Mouse (Mus musculus): ENCODE measurements at regions not wholly inside any gene's neighbourhood (a gene's known extent, or its start where the extent isn't known, plus 50 kb on each side); places are given as distances from the start of the nearest gene placed in this dataset.

GRCm38 (mm10) chr10:10046318-10046717, 145.4 kb upstream of the Stxbp5 start:
- no peak for ATAC-seq (ENCODE audit: low FRiP score)

GRCm38 (mm10) chr10:10009244-10009643, 108.4 kb upstream of the Stxbp5 start:
- Histone ChIP-seq H3K4me2 (replicated peaks) (no peak overlapping the region), H3K27me3 (no peaks in the 10 kb centered on the region), H3K36me3 (no peaks in the 10 kb centered on the region), H3K4me3 (no peak overlapping the region), H3K9ac (no peak overlapping the region), H3K27ac (no peak overlapping the region), H3K9me3 (replicated peaks) (no peaks in the 10 kb centered on the region), H3K4me1 (no peaks in the 10 kb centered on the region)
- 92% methylated on average over 5 of the region's 5 CpGs for WGBS
- no peak for ATAC-seq (ENCODE audit: low FRiP score)

More at GRCm38 (mm10) chr10:10046318-10046717, 145.4 kb upstream of the Stxbp5 start:
- Histone ChIP-seq H3K9me3 (replicated peaks) (no peaks in the 10 kb centered on the region), H3K36me3 (no peaks in the 10 kb centered on the region), H3K4me3 (no peak overlapping the region), H3K9ac (no peak overlapping the region), H3K4me2 (replicated peaks) (no peak overlapping the region), H3K27ac (no peak overlapping the region), H3K4me1 (no peaks in the 10 kb centered on the region), H3K27me3 (no peaks in the 10 kb centered on the region)

- H3K27me3 ChIP-seq: no peaks in the 10 kb centered on the region
- no peaks in the 10 kb centered on the region for H3K4me1 ChIP-seq
- no peak overlapping the region for H3K27ac ChIP-seq
- H3K4me2 ChIP-seq (replicated peaks): no peak overlapping the region
- H3K4me3 ChIP-seq: no peak overlapping the region
- H3K9ac ChIP-seq: no peak overlapping the region
- H3K36me3 ChIP-seq: no peaks in the 10 kb centered on the region
- H3K9me3 ChIP-seq (replicated peaks): no peaks in the 10 kb centered on the region
- no peak for ATAC-seq (ENCODE audit: low FRiP score)
- WGBS: 92% methylated on average over 3 of the region's 3 CpGs
These were observed 97.7 kb upstream of the Stxbp5 start for GRCm38 (mm10) chr10:9998621-9999020.

GRCm38 (mm10) chr10:9996211-9996610, 95.3 kb upstream of the Stxbp5 start:
- H3K9me3 ChIP-seq (replicated peaks): no peaks in the 10 kb centered on the region
- no peak overlapping the region for H3K4me3 ChIP-seq
- no peak overlapping the region for H3K27ac ChIP-seq
- H3K36me3 ChIP-seq: no peaks in the 10 kb centered on the region
- WGBS: 84% methylated on average over 6 of the region's 6 CpGs
- H3K4me1 ChIP-seq: no peaks in the 10 kb centered on the region
- H3K9ac ChIP-seq: no peak overlapping the region
- H3K27me3 ChIP-seq: no peaks in the 10 kb centered on the region
- ATAC-seq (ENCODE audit: low FRiP score): no peak
- H3K4me2 ChIP-seq (replicated peaks): no peak overlapping the region

GRCm38 (mm10) chr10:9992798-9993197, 91.9 kb upstream of the Stxbp5 start:
- ATAC-seq (ENCODE audit: low FRiP score): no peak

GRCm38 (mm10) chr10:9985407-9985806, 84.5 kb upstream of the Stxbp5 start:
- Histone ChIP-seq H3K4me2 (replicated peaks) (no peak overlapping the region), H3K9ac (no peak overlapping the region), H3K27ac (no peak overlapping the region), H3K36me3 (no peaks in the 10 kb centered on the region), H3K4me3 (no peak overlapping the region), H3K4me1 (no peaks in the 10 kb centered on the region), H3K9me3 (replicated peaks) (no peaks in the 10 kb centered on the region), H3K27me3 (no peaks in the 10 kb centered on the region)
- WGBS: 88% methylated on average over 5 of the region's 5 CpGs
- no peak for ATAC-seq (ENCODE audit: low FRiP score)

More at GRCm38 (mm10) chr10:9992798-9993197, 91.9 kb upstream of the Stxbp5 start:
- no peaks in the 10 kb centered on the region for H3K9me3 ChIP-seq (replicated peaks)
- no peak overlapping the region for H3K4me3 ChIP-seq
- H3K9ac ChIP-seq: no peak overlapping the region
- H3K36me3 ChIP-seq: no peaks in the 10 kb centered on the region
- no peak overlapping the region for H3K4me2 ChIP-seq (replicated peaks)
- 70% methylated on average over 2 of the region's 2 CpGs for WGBS
- H3K4me1 ChIP-seq: no peaks in the 10 kb centered on the region
- no peaks in the 10 kb centered on the region for H3K27me3 ChIP-seq
- no peak overlapping the region for H3K27ac ChIP-seq

GRCm38 (mm10) chr10:9976424-9976823, 75.5 kb upstream of the Stxbp5 start:
- no peak overlapping the region for H3K4me2 ChIP-seq (replicated peaks)
- no peak overlapping the region for H3K27ac ChIP-seq
- H3K4me1 ChIP-seq: peaks cover 3% of the 10 kb centered on the region; the same call in 1 of the 2 replicates
- no peaks in the 10 kb centered on the region for H3K9me3 ChIP-seq (replicated peaks)
- WGBS: 30% methylated on average over 3 of the region's 3 CpGs
- no peaks in the 10 kb centered on the region for H3K27me3 ChIP-seq
- H3K36me3 ChIP-seq: no peaks in the 10 kb centered on the region
- H3K9ac ChIP-seq: no peak overlapping the region
- ATAC-seq (ENCODE audit: low FRiP score): no peak
- H3K4me3 ChIP-seq: no peak overlapping the region
